Mouse (Mus musculus) liver, embryonic 14.5 days (tissue): ENCODE measurements at regions not wholly inside any gene's neighbourhood (a gene's known extent, or its start where the extent isn't known, plus 50 kb on each side); places are given as distances from the start of the nearest gene placed in this dataset.

Experiments
- CTCF ChIP-seq: IDR thresholded peaks from 2 replicates; pipeline ENCODE4 v1.5.1; 2016; ENCODE audit warnings: antibody characterized with exemption, low read depth, control low read depth
- EP300 ChIP-seq: IDR thresholded peaks from 2 replicates; pipeline ENCODE4 v1.6.1; 2016; ENCODE audit warnings: antibody characterized with exemption, low read depth

DNA sequence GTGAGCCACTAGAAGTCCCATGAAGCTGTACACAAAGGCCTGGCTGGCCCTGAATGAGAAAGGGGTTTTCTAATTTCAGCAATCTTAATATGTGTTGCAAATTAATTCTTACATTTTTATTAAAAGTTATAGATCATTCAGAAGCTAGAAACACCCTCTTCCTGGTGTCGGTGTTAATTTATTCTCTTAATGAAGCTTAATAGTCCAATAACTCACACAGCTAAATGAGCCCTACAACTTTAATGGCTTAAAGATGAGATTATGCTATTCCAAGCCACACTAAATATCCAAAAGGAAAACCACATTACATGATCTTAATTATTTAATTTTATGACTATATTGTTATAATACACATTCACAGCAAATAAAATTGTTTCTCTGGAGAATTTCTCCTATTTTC is 585.7 kb downstream of the Basp1 start:
- TF ChIP-seq CTCF, result no peak
- TF ChIP-seq EP300, result no peak
